Mouse (Mus musculus): ENCODE measurements around the gene Gm10972. TPM values are rescaled to one million over a fixed set of nuclear protein-coding genes. Genes with fewer than 3 reads are reported as not detected.
A peak's percentile ranks its signal among the peaks of the same experiment; 100 is the strongest.
"Not testable (repeated sequence)": the region's sequence is repeated elsewhere in the genome, so short reads cannot be mapped to it uniquely, and the experiment has no call there.

Gene Gm10972
- not detected for total RNA-seq (2021)
- long read RNA-seq, experiment 1: 0 reads
- long read RNA-seq, experiment 2: 0 reads

- not testable (repeated sequence) for DNase-seq
Observed at GRCm38 (mm10) chr3:94642495-94643162, at the start of gene Gm10972. TSS of gene Gm10972 (plus strand) at chr3:94643112.

- no peak for DNase-seq
Observed at GRCm38 (mm10) chr3:94595871-94596287, 47.0 kb upstream of the Gm10972 start.

DNA sequence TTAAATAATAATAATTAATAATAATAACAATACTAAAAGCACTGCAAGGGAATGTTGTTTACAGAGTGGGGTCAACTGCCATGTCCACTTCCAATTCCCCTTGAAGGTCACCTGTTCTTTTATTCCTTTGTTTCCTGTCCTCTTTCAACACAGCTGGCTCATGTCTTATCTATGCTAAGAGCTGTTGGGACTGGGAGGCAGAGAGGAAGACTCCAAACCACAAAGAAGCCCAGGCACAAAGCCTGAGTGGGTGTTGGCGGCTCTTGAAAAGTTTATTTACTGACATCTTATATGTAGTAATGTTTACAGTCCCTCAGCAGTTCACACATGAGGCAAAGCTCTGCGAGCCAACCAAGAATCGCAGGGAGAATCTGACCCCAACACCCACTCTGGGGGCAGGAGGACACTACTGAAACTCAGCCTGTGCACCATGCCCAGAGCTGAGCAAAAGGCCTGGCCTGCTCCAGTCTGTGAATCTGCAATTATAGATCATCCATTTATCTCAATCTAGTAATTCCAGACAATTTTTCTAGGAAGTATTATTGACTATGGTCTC is 45.6 kb upstream of the Gm10972 start:
- DNase-seq: no peak

GRCm38 (mm10) chr3:94601959-94602358 is 41.0 kb upstream of the Gm10972 start:
- peak; percentile 64 to 76 for DNase-seq

DNA sequence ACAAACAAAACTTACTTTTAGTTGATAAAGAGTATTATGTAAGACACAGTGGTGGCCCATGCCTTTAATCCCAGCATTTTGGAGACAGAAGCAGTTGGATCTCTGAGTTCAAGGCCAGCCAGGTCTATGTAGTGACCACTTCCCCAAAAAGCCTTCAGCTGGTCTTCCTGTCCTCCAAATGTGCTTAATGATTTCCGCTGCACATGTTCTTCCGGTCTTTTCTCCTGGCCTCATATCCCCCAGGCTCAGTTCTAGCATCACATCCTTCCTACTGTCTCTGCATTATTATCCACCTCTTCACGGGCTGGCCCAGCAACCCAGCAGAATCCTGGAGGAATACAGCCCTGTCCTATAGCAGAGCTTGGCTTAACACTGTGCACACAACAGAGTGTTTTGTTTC is 33.3 kb upstream of the Gm10972 start:
- DNase-seq: no peak

DNA sequence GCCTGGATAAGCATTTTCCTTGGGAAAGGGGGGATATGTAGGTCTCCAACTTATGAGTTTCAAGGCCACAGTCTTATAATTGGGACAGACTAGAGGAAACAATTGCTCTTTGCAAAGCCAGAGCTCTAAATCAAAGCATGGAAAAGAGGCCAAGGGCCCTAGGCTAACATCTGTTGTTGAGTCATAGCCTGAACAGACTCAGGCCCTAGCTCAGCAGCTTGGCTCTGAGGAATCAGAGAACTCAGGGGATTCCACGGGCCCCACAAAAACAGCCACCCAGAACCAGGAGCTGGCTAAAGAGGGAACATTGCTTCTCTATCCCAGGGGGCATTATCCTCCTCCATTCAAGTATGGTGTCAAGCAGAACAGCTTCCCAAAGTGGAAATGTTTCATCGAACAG is 32.3 kb upstream of the Gm10972 start:
- DNase-seq: peak; percentile 50 to 54

DNA sequence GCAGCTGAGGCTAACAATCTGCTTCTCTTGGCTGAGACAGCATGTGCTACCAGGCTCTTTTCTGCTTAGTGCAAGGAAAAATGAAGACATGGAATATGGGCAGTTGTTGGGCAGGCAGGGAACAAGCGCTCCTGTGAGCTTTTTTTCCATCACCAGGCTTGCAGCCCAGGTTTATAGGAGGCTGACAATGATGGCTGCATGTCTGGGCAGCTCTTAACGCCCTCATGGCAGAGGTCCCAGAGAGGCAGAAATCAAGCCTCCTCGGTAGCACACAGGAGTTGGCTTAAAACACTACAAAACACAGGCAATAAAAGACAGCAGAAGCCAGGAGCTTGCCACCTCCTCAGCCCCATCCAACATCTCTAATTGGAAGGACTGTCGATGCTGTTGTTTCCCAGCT is 31.6 kb upstream of the Gm10972 start:
- DNase-seq: no peak

- no peak for DNase-seq
Observed at GRCm38 (mm10) chr3:94611834-94612233, 31.1 kb upstream of the Gm10972 start.

- no peak for DNase-seq
Observed at GRCm38 (mm10) chr3:94612274-94612673, 30.6 kb upstream of the Gm10972 start.

- DNase-seq: no peak
Observed at GRCm38 (mm10) chr3:94613258-94613878, 29.5 kb upstream of the Gm10972 start.

GRCm38 (mm10) chr3:94616717-94617116 is 26.2 kb upstream of the Gm10972 start:
- peak; percentile 46 to 60 for DNase-seq

GRCm38 (mm10) chr3:94621740-94622507 is 21.0 kb upstream of the Gm10972 start:
- no peak for DNase-seq

GRCm38 (mm10) chr3:94622550-94622949 is 20.4 kb upstream of the Gm10972 start:
- DNase-seq: no peak

DNA sequence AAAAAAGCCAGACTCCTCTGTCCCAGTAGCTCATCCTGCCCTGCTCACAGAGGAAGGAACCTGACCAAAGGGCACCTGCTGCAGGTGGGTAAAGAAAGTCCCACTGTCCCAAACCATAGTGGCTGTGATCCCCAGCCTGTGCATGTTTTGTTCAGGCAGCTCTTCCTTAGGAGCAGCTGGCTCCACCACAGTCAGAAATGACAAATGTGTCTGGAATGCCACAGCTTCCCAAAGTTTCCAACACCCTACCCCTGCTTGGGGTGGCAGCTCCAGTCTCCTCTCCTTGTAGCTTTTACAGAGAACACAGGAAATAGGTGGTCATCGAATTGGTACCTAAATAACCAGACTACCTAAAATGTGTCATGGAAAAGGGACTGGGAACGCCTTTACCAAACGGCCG is 18.6 kb upstream of the Gm10972 start:
- DNase-seq: no peak

DNA sequence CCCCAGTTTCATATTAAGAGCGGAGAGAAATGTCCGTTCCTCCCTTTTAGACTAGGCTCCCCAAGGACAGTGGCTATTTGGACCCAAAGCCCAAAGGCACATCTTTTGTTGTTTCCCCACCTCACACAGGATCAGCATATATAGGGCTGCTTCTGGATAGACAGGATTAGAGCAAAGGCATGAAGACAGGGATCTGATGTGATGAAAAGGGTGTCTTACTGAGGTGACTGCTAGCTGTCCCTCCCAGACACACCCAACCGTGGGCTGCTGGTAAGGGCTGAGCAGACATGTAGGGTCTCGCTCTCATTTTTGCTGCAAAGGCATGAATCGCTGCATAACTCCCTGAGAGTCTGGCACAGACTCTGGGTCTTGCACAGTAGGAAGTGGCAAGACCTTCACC is 14.2 kb upstream of the Gm10972 start:
- no peak for DNase-seq

DNA sequence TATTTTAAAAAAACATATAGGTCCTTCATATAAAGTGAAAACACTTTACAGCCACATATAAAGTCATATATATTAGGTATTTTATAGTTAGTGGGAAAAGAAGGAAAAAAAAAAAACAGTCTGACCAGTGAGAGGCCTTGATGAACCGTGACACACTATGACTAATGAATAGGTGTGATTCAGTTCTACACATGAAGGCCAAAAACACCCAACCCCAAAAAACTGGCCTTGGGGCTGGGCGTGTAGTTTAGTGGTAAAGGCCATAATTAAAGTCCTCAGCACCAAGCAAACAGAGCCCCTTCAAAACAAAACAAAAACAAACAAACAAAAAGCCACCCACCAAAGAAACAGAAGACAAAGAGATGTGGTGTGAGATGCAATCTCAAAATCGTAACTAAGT is 13.0 kb upstream of the Gm10972 start:
- peak; percentile 49 to 53 for DNase-seq

DNA sequence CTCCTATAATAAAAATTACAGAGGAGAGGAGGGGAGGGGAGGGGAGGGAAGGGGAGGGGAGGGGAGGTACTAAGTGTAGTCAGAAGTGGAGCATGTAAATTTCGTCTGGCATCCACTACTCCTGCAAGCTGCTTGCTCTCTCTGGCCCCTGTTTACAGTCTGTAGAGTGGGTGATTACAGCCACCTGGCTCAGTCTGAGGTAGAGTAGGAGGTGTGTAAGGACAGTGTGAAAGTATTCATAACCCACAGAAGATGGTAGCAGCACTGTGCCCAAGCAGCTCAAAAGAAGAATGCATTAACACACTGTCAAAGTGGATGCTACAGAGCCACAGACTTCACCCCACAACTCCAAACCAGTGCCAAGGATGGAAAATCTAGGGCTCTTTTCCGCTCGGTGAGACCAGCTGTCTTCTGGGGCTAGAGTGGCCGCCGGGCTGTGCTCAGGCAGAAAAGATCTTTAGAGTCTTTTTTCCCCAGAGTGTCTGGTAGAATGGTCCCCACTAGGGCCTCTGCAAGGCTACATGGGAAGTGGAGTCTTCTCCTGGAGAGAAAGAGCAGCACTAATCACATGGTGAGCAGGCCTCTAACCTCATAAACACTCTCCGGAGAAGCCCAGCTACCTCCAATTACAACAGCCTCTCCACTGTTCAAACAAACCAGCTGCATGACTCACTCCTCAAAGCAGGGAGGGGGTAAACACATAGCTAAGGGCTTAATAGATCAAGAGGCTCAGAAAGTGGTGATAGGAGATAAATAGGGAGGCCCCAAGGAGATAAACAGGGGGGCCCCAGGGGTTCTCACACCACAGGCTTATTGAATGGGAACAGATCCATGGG is 6.1 kb downstream of the Gm10972 start:
- DNase-seq: peak; percentile 38 to 54

DNA sequence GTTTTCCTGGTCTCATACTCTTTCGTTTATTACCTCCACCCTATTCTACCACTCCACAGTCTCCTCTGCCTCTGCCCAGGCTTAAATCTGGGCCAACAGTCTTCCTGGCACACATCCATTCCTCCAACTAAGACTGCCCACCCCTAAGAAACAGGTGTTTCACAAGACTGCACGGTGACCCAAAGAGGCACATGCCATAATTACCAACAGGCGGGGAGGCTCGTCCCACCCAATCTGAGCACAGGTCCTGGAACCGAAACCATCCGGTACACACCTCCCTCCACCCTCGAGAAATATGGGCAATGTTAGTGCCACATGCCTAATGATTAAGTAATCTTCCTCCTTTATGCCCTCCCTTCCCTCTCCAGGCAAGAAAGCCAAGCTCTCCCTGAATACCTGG is 7.5 kb downstream of the Gm10972 start:
- no peak for DNase-seq

GRCm38 (mm10) chr3:94653967-94654366 is 11.1 kb downstream of the Gm10972 start:
- peak; percentile 13 to 33 for DNase-seq

DNA sequence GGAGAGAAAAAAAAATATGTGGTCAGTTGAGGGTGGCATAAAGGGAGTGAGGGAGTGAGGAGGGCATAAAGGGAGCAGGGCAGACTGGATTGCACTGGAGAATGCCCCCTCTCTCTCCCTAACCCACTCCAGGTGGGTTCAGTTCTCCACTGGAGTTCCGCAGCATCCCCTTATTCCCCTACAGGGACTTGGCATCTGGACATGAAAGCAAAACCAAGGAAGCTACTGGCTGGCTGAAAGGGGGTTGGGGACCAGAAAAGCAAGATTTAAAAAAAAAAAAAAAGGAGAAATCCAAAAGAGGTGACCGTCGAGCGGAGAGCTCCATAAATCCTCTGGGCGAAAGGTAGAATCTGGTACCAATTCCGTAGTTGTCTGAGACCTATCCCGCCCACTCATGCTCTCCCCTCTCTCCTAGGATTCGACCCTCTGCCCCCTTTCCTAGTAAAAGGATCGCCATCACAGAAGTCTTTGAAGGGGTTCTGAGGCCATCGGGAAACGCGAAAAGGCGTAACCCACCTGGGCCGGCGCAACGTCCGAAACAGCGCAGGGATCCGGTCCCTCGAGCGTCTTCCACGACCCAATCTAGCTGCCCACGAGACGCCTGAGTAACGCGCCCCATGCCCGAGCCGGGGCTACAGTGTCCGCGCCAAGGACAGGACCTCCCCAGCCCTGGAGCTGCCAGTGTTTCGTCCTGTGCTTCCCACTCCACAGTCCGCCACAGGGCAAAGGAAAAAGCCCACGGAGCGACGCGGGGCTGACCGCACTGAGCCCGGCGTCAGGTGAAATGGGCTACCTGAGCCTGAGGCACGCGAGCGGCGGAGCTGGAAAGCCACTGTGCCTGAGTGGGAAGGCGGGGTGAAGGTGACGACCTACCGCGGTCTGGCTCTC is 15.2 kb downstream of the Gm10972 start:
- DNase-seq: not testable (repeated sequence)

DNA sequence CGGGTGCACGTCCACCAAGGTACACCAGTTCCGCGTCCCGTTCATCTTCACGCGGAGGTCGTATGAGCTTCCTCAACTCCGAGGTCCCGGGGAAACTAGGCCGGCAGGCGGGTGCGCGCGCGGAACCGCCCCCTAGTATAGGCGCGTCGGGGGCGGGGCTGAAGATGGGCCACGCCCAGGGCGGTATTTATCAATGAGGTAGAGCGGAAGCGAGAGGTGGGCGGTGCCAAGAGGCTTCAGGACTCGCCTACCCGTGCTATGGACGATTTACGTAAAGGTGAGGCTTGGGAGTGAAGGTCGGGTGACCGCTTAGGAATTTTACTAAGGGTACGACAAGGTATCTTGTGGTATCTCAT is 15.8 kb downstream of the Gm10972 start, which contains the start of gene Tuft1:
Tuft1 (minus strand) TSS at position 133 of the 356 bp plus-strand sequence.
- DNase-seq: peak; percentile 86
